Mouse (Mus musculus) forebrain, embryonic 14.5 days (tissue): ENCODE data around the gene Pard3b. TPM values are rescaled to one million over a fixed set of nuclear protein-coding genes. Genes with fewer than 3 reads are reported as not detected.

ENCODE experiments used
- ATAC-seq: fragments of 200-750 bp; cut with Nextera tagmentation; 2 replicates; pipeline ENCODE4 v1.8.0; 2017; ENCODE audit warnings: mild to moderate bottlenecking, moderate library complexity
- DNase-seq: peaks from one replicate; pipeline ENCODE4 v3.0.0-alpha.2; 2015; ENCODE audit warnings: low spot score
- H3K27ac ChIP-seq: fragments of 300-500 bp; sonication (generic); 2 replicates; pipeline ENCODE4 v1.5.1; 2014; ENCODE audit warnings: low read depth, mild to moderate bottlenecking, control low read depth, low read length, moderate library complexity
- H3K27me3 ChIP-seq: fragments of 300-500 bp; sonication (generic); replicated peaks from 2 replicates; pipeline ENCODE4 v1.6.1; 2014; ENCODE audit warnings: low read length, control low read depth, mixed read lengths; ENCODE audit not compliant: control insufficient read depth, insufficient read depth
- H3K36me3 ChIP-seq: fragments of 300-500 bp; sonication (generic); 2 replicates; pipeline ENCODE4 v1.6.1; 2014; ENCODE audit warnings: low read length, control low read depth; ENCODE audit not compliant: control insufficient read depth, insufficient read depth
- H3K4me1 ChIP-seq: fragments of 300-500 bp; sonication (generic); 2 replicates; pipeline ENCODE4 v1.6.1; 2014; ENCODE audit warnings: antibody characterized with exemption, low read length, control low read depth; ENCODE audit not compliant: control insufficient read depth, insufficient read depth
- H3K4me2 ChIP-seq: fragments of 300-500 bp; sonication (generic); 2 replicates; pipeline ENCODE4 v1.6.1; 2014; ENCODE audit warnings: mild to moderate bottlenecking, control low read depth, low read length
- H3K4me3 ChIP-seq: fragments of 300-500 bp; sonication (generic); 2 replicates; pipeline ENCODE4 v1.5.1; 2014; ENCODE audit warnings: low read depth, low read length, control low read depth
- H3K9ac ChIP-seq: fragments of 300-500 bp; sonication (generic); 2 replicates; pipeline ENCODE4 v1.6.1; 2014; ENCODE audit warnings: mild to moderate bottlenecking, low read length, control low read depth, moderate library complexity
- H3K9me3 ChIP-seq: fragments of 300-500 bp; sonication (generic); replicated peaks from 2 replicates; pipeline ENCODE4 v1.6.1; 2016; ENCODE audit warnings: low read length, control low read depth, mixed read lengths; ENCODE audit not compliant: control insufficient read depth
- WGBS: fragments of 180-500 bp; shearing (Covaris S2); extraction: QIAGEN DNeasy Blood & Tissue Kit; methylation state at CpG from one replicate; pipeline ENCODE4 v1.1.7; 2014; 5-methylcytosine and 5-hydroxymethylcytosine counted together
- polyA plus RNA-seq: library from polyadenylated mRNA; unstranded; fragments of >200 nt; fragmentation: Nextera tagmentation; extraction: Ambion mirVana; gene quantifications from 2 replicates; pipeline ENCODE4 v1.2.1, GENCODE M21; 2014

Pard3b gene
- polyA plus RNA-seq, 1 experiment from 2014 or later = 4.3 TPM

DNA sequence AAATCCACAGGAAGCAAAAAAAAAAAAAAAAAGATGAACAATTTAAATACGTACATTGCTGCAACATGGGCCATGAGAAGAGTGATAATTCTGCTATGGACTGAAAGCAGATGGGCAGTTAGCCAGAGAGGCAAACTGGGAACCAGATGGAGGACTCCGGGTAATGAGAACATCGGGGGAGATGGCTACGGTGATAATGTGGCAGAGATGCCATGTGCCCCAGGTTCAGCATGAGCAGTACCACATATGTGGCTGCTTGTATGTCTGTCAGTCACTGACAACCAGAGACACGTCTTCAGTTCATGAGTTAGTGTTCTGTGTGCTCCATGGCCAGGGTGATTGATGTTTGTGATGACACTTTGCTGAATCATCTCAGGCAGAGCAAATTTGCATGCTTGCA, 157.7 kb downstream of the Pard3b start:
- ATAC-seq = no peak
- no peaks in the 10 kb centered on the region for H3K36me3 ChIP-seq
- no peak overlapping the region for H3K9ac ChIP-seq
- WGBS = 71% methylated on average over 5 of the region's 5 CpGs
- no peaks in the 10 kb centered on the region for H3K27me3 ChIP-seq
- H3K4me2 ChIP-seq = no peak overlapping the region
- H3K27ac ChIP-seq = no peak overlapping the region
- peaks cover 4% of the 10 kb centered on the region; the same call in 1 of the 2 replicates for H3K9me3 ChIP-seq
- no peak overlapping the region for H3K4me3 ChIP-seq
- H3K4me1 ChIP-seq = no peaks in the 10 kb centered on the region
- DNase-seq = peak; percentile 66

DNA sequence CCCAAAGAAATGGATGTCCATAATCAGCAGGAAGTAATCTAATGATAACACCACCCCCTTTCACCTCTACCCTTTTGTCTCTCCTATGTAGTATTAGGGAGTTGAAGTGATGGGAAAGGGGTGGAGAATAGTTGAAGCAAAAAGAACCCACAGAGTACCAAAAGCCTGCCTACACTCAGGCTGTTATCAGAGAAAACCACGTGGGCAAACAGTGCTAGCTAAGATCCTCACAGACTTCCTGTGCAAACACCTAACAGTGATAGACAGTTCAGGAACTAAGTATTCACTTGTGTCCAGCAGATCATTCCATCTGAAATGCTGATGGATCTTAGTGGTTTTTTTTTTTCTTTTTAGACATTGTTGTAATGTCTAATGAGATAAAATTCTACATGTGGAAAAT, 181.6 kb downstream of the Pard3b start:
- Histone ChIP-seq H3K9me3 (no peaks in the 10 kb centered on the region), H3K4me1 (peaks cover 2% of the 10 kb centered on the region; the same call in 1 of the 2 replicates), H3K4me2 (no peak overlapping the region), H3K4me3 (no peak overlapping the region), H3K27me3 (no peaks in the 10 kb centered on the region), H3K9ac (no peak overlapping the region), H3K36me3 (no peaks in the 10 kb centered on the region), H3K27ac (no peak overlapping the region)
- no peak for DNase-seq
- no peak for ATAC-seq
- WGBS = 64% methylated on average over 1 of the region's 1 CpGs

DNA sequence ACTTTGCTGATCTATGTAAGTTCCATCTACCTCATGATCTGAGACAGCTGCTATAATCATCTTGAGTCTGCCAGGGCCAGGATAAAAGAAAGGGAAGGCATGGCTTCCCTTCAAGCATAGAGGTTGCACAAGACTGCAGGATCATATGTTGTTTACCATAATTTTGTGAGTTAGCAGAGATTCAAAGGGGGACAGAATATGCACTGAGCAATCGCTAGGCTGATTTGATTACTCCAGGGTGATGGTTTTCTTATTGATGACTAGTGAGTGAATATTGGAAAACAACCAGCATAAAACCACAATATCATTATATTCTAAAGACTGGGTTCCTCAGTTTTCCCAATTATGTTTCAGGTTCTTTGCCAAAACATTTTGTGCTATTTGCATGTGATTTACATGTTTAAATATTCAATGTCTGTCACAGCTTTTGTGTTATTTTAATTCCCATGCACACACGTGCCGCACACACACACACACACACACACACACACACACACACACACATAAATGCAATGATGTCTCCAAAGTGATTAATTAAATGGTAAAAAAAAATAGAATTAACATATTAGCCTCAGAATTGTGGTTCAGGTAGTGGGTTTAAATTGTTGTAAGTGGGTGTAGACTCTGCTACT, 187.1 kb downstream of the Pard3b start:
- peak; percentile 73 for ATAC-seq
- Histone ChIP-seq H3K4me3 (no peak overlapping the region), H3K27ac (no peak overlapping the region; the same call in 1 of the 2 replicates), H3K9me3 (no peaks in the 10 kb centered on the region), H3K4me1 (peaks cover 3% of the 10 kb centered on the region; the same call in 1 of the 2 replicates), H3K4me2 (no peak overlapping the region), H3K36me3 (no peaks in the 10 kb centered on the region), H3K27me3 (no peaks in the 10 kb centered on the region), H3K9ac (no peak overlapping the region)
- peak; percentile 67 for DNase-seq
- 54% methylated on average over 3 of the region's 3 CpGs for whole genome bisulfite sequencing

DNA sequence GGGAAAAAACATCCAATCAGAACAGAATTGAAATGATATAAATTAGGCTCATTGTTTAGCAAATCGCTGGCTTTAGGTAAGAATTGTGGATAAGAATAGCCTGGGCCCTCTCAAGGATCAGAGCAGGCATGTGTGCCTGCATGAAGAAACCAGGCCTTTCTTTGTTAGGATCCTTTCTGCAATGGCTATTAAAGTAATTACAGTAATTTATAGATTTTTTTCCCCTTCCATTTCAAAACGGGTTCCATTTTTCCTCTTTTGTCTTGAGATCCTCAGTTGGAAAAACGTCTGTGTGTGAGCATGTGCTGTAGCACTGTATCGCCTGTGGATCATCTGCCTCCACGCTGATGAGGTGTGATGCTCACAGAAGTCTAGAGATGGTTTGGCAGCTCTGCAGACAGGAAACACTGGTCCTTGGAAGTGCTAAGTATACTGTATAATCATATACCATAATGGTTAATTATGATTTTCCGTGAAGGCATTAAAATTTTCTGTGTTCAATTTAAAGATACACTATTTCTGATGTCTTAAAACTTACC, 198.5 kb downstream of the Pard3b start:
- no peak overlapping the region for H3K9ac ChIP-seq
- H3K4me3 ChIP-seq = no peak overlapping the region
- WGBS = 56% methylated on average over 6 of the region's 6 CpGs
- H3K4me1 ChIP-seq = peaks cover 6% of the 10 kb centered on the region; the same call in 1 of the 2 replicates
- DNase-seq = peak; percentile 57
- no peak overlapping the region for H3K4me2 ChIP-seq
- H3K27me3 ChIP-seq = no peaks in the 10 kb centered on the region
- H3K9me3 ChIP-seq = no peaks in the 10 kb centered on the region
- H3K27ac ChIP-seq = no peak overlapping the region
- no peaks in the 10 kb centered on the region for H3K36me3 ChIP-seq
- no peak; the same call in 1 of the 2 replicates for ATAC-seq

GRCm38 (mm10) chr1:61846606-61847005, 208.0 kb downstream of the Pard3b start:
- ATAC-seq (no peak), DNase-seq (no peak)
- no peak overlapping the region for H3K4me3 ChIP-seq
- no peak overlapping the region for H3K4me2 ChIP-seq
- no peaks in the 10 kb centered on the region for H3K9me3 ChIP-seq
- H3K27me3 ChIP-seq = no peaks in the 10 kb centered on the region
- H3K9ac ChIP-seq = no peak overlapping the region
- H3K4me1 ChIP-seq = peaks cover 2% of the 10 kb centered on the region; the same call in 1 of the 2 replicates
- no peaks in the 10 kb centered on the region for H3K36me3 ChIP-seq
- H3K27ac ChIP-seq = no peak overlapping the region

DNA sequence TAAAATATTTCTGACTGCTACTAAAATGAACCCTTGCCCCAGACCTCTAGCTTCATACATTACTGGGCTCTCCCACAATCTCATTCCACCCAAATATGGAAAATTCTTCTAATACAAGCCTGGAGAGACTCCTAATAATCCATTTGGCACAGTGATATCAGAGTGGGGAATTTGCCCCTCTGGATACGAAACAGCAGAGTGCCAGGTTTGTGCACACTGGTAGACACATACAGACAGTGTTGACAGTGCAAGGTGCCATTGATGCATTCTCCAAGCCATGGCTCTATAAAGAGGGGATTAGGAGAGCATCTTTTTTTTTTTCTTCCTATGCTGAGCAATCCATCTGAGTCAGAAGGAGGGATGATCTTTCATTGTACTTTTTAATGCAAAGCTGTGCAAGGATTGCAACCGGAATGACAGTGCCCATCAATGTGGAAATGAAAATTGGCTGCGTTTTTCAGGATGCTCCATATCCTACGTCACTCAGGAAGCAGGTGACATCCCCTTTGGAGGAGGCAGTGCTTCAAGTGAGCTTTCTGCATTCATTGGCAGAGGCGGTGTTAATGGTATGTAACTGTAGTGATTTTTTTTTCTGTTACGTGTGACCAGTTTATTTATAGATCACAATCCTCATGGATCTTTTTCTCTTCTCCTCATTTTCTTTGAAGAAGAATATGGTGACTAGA, 210.5 kb downstream of the Pard3b start:
- no peak for ATAC-seq
- H3K36me3 ChIP-seq = no peaks in the 10 kb centered on the region
- WGBS = 72% methylated on average over 6 of the region's 6 CpGs
- no peak overlapping the region for H3K4me3 ChIP-seq
- H3K4me2 ChIP-seq = no peak overlapping the region
- no peaks in the 10 kb centered on the region for H3K27me3 ChIP-seq
- peak; percentile 18 for DNase-seq
- H3K9ac ChIP-seq = no peak overlapping the region
- no peaks in the 10 kb centered on the region for H3K9me3 ChIP-seq
- peaks cover 2% of the 10 kb centered on the region; the same call in 1 of the 2 replicates for H3K4me1 ChIP-seq
- H3K27ac ChIP-seq = no peak overlapping the region

DNA sequence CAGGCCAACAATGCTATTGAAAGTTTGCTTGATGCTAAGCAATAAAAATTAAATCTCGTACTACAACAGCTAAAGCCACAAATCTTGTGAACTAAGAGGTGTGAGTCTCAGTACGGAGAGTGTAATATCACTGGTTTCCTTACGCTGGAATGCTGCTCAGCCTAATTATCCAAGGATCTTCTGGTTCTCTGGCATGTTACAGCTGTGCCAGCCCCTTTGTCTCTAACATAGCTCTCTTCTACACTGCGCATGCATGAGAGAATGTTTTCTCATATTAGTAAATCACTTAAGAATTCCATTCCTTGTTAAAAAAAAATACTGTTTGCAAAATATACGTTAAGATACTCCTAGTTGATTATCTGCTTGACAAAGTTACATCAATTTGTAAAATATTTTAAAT, 211.8 kb downstream of the Pard3b start:
- H3K27ac ChIP-seq = no peak overlapping the region
- no peak overlapping the region for H3K4me3 ChIP-seq
- no peaks in the 10 kb centered on the region for H3K9me3 ChIP-seq
- H3K27me3 ChIP-seq = no peaks in the 10 kb centered on the region
- WGBS = 36% methylated on average over 5 of the region's 5 CpGs
- no peak for ATAC-seq
- peaks cover 2% of the 10 kb centered on the region; the same call in 1 of the 2 replicates for H3K4me1 ChIP-seq
- peak; percentile 51 for DNase-seq
- H3K9ac ChIP-seq = no peak overlapping the region
- no peak overlapping the region for H3K4me2 ChIP-seq
- no peaks in the 10 kb centered on the region for H3K36me3 ChIP-seq

- H3K4me2 ChIP-seq = no peak overlapping the region
- no peak overlapping the region for H3K4me3 ChIP-seq
- H3K36me3 ChIP-seq = no peaks in the 10 kb centered on the region
- peaks cover 2% of the 10 kb centered on the region; the same call in 1 of the 2 replicates for H3K4me1 ChIP-seq
- ATAC-seq (no peak), DNase-seq (peak; percentile 17)
- no peak overlapping the region for H3K9ac ChIP-seq
- H3K27ac ChIP-seq = no peak overlapping the region
- 45% methylated on average over 5 of the region's 5 CpGs for WGBS
- H3K9me3 ChIP-seq = no peaks in the 10 kb centered on the region
- no peaks in the 10 kb centered on the region for H3K27me3 ChIP-seq
Measured at GRCm38 (mm10) chr1:61851176-61851575, 212.6 kb downstream of the Pard3b start.
